Mouse (Mus musculus): ENCODE measurements around the gene Fkbp4.

DNA sequence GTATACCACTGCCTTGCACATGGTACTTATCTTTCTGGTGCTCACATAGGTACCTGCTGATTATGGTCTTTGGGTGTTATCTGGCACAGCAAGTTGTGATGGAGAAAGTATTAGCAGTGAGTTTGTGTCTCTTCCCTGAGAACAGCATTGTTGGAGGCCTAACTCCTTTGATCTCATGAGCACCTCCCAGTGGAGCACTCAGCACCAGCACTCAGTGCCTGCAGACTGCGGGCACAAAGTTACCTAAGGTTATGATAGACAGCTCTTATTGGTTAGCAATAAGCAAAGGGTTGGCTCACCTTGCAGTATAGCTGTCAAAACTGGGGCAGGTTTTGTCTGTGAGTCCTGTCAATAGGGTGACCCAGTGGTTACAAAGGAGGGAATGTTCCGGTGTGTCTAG is 1.8 kb upstream of the Fkbp4 start:
- TF ChIP-seq GATA1 (IDR thresholded peaks at IDR 0.05; ENCODE audit: borderline replicate concordance, low read length): no peak
- no peak for TF ChIP-seq FLI1 (IDR thresholded peaks at IDR 0.05; ENCODE audit: low read length)
